Mouse (Mus musculus) E14TG2a.4 (cell line): ENCODE measurements around the gene Tm4sf1.

Source experiments
- H3K27me3 ChIP-seq: 2 replicates; pipeline ENCODE4 v1.6.1; 2014; ENCODE audit warnings: low read length, control low read depth; ENCODE audit not compliant: insufficient read depth
- H3K36me3 ChIP-seq: 2 replicates; pipeline ENCODE4 v1.6.1; 2014; ENCODE audit warnings: low read length, control low read depth; ENCODE audit not compliant: insufficient read depth
- H3K4me1 ChIP-seq: replicated peaks from 2 replicates; pipeline ENCODE4 v1.6.1; 2014; ENCODE audit warnings: low read depth, low read length, control low read depth
- H3K4me3 ChIP-seq: replicated peaks from 2 replicates; pipeline ENCODE4 v1.5.1; 2014; ENCODE audit warnings: mild to moderate bottlenecking, low read length
- H3K9me3 ChIP-seq: 2 replicates; pipeline ENCODE4 v1.6.1; 2014; ENCODE audit warnings: low read length, control low read depth
- CTCF ChIP-seq: conservative IDR thresholded peaks from 2 replicates; pipeline ENCODE4 v1.5.1; 2014; ENCODE audit warnings: low read length
- NANOG ChIP-seq: IDR thresholded peaks from 2 replicates; pipeline ENCODE4 v1.6.1; 2014; ENCODE audit warnings: borderline replicate concordance, low read length, mixed read lengths
- POU5F1 ChIP-seq: IDR thresholded peaks from 2 replicates; pipeline ENCODE4 v1.6.1; 2014; ENCODE audit warnings: low read length, borderline replicate concordance

Gene Tm4sf1

GRCm38 (mm10) chr3:57305564-57305963, 3.8 kb upstream of the Tm4sf1 start:
- no peak for TF ChIP-seq POU5F1
- no peak for TF ChIP-seq NANOG
- no peak for TF ChIP-seq CTCF
- Histone ChIP-seq H3K9me3 (peaks cover 22% of the 10 kb centered on the region), H3K4me1 (no peaks in the 10 kb centered on the region), H3K4me3 (no peak overlapping the region), H3K27me3 (no peaks in the 10 kb centered on the region), H3K36me3 (no peaks in the 10 kb centered on the region)

- no peaks in the 10 kb centered on the region for H3K36me3 ChIP-seq
- no peaks in the 10 kb centered on the region for H3K27me3 ChIP-seq
- no peak overlapping the region for H3K4me3 ChIP-seq
- H3K9me3 ChIP-seq, result peaks cover 14% of the 10 kb centered on the region
- TF ChIP-seq CTCF, result no peak
- TF ChIP-seq NANOG, result no peak
- TF ChIP-seq POU5F1, result no peak
- H3K4me1 ChIP-seq, result no peaks in the 10 kb centered on the region
Measured at GRCm38 (mm10) chr3:57304484-57304883, 2.7 kb upstream of the Tm4sf1 start.

GRCm38 (mm10) chr3:57304050-57304449, 2.3 kb upstream of the Tm4sf1 start:
- TF ChIP-seq CTCF (no peak), NANOG (no peak), POU5F1 (no peak)
- Histone ChIP-seq H3K9me3 (peaks cover 10% of the 10 kb centered on the region), H3K36me3 (no peaks in the 10 kb centered on the region), H3K27me3 (no peaks in the 10 kb centered on the region), H3K4me3 (no peak overlapping the region), H3K4me1 (no peaks in the 10 kb centered on the region)

- Histone ChIP-seq H3K4me1 (no peaks in the 10 kb centered on the region), H3K36me3 (no peaks in the 10 kb centered on the region), H3K4me3 (no peak overlapping the region), H3K9me3 (peaks cover 5% of the 10 kb centered on the region), H3K27me3 (no peaks in the 10 kb centered on the region)
- TF ChIP-seq CTCF (no peak), POU5F1 (no peak), NANOG (no peak)
Measured at GRCm38 (mm10) chr3:57303486-57303885, 1.7 kb upstream of the Tm4sf1 start.

GRCm38 (mm10) chr3:57302886-57303285, 1.1 kb upstream of the Tm4sf1 start:
- no peak for TF ChIP-seq CTCF
- TF ChIP-seq POU5F1, result no peak
- no peak for TF ChIP-seq NANOG
- Histone ChIP-seq H3K9me3 (no peaks in the 10 kb centered on the region), H3K4me3 (no peak overlapping the region), H3K27me3 (no peaks in the 10 kb centered on the region), H3K4me1 (no peaks in the 10 kb centered on the region), H3K36me3 (no peaks in the 10 kb centered on the region)

GRCm38 (mm10) chr3:57301366-57301765, 422 bp downstream of the Tm4sf1 start:
- Histone ChIP-seq H3K27me3 (no peaks in the 10 kb centered on the region), H3K9me3 (no peaks in the 10 kb centered on the region), H3K36me3 (no peaks in the 10 kb centered on the region), H3K4me1 (no peaks in the 10 kb centered on the region), H3K4me3 (no peak overlapping the region)
- no peak for TF ChIP-seq CTCF
- TF ChIP-seq POU5F1, result no peak
- TF ChIP-seq NANOG, result no peak

GRCm38 (mm10) chr3:57297991-57298390, 3.8 kb downstream of the Tm4sf1 start:
- Histone ChIP-seq H3K9me3 (no peaks in the 10 kb centered on the region), H3K4me3 (no peak overlapping the region), H3K27me3 (no peaks in the 10 kb centered on the region), H3K4me1 (peaks cover 4% of the 10 kb centered on the region), H3K36me3 (no peaks in the 10 kb centered on the region)
- TF ChIP-seq POU5F1, result no peak
- no peak for TF ChIP-seq NANOG
- TF ChIP-seq CTCF, result no peak

GRCm38 (mm10) chr3:57296574-57296973, 5.2 kb downstream of the Tm4sf1 start:
- Histone ChIP-seq H3K36me3 (no peaks in the 10 kb centered on the region), H3K27me3 (no peaks in the 10 kb centered on the region), H3K4me3 (no peak overlapping the region), H3K4me1 (peaks cover 4% of the 10 kb centered on the region), H3K9me3 (no peaks in the 10 kb centered on the region)
- TF ChIP-seq NANOG, result no peak
- no peak for TF ChIP-seq POU5F1
- TF ChIP-seq CTCF, result no peak

- H3K9me3 ChIP-seq, result no peaks in the 10 kb centered on the region
- TF ChIP-seq POU5F1 (no peak), CTCF (no peak), NANOG (no peak)
- no peaks in the 10 kb centered on the region for H3K27me3 ChIP-seq
- H3K4me1 ChIP-seq, result peaks cover 4% of the 10 kb centered on the region
- no peaks in the 10 kb centered on the region for H3K36me3 ChIP-seq
- H3K4me3 ChIP-seq, result no peak overlapping the region
Measured at GRCm38 (mm10) chr3:57295631-57296030, 6.2 kb downstream of the Tm4sf1 start.
